Mouse (Mus musculus) lung, postnatal 0 days (tissue): ENCODE data around the gene Olfr985. TPM values are rescaled to one million over a fixed set of nuclear protein-coding genes. Genes with fewer than 3 reads are reported as not detected.

ENCODE experiments used
- ATAC-seq: fragments of 200-750 bp; cut with Nextera tagmentation; 2 replicates; pipeline ENCODE4 v1.8.0; 2017; ENCODE audit warnings: moderate library complexity
- DNase-seq: peaks from one replicate; pipeline ENCODE4 v3.0.0-alpha.2; 2016; ENCODE audit warnings: low spot score
- H3K27ac ChIP-seq: fragments of 300-500 bp; sonication (generic); 2 replicates; pipeline ENCODE4 v1.5.1; 2014; ENCODE audit warnings: antibody characterized with exemption, mild to moderate bottlenecking, low read length, mixed read lengths
- H3K27me3 ChIP-seq: fragments of 300-500 bp; sonication (generic); replicated peaks from 2 replicates; pipeline ENCODE4 v1.6.1; 2014; ENCODE audit warnings: low read length, mixed read lengths; ENCODE audit not compliant: insufficient read depth
- H3K36me3 ChIP-seq: fragments of 300-500 bp; sonication (generic); 2 replicates; pipeline ENCODE4 v1.6.1; 2014; ENCODE audit warnings: low read length, mixed read lengths; ENCODE audit not compliant: insufficient read depth
- H3K4me1 ChIP-seq: fragments of 300-500 bp; sonication (generic); 2 replicates; pipeline ENCODE4 v1.6.1; 2014; ENCODE audit warnings: antibody characterized with exemption, low read depth, low read length, mixed read lengths; ENCODE audit not compliant: insufficient read depth
- H3K4me2 ChIP-seq: fragments of 300-500 bp; sonication (generic); replicated peaks from 2 replicates; pipeline ENCODE4 v1.6.1; 2014; ENCODE audit warnings: low read depth, mild to moderate bottlenecking, low read length, moderate library complexity, mixed read lengths
- H3K4me3 ChIP-seq: fragments of 300-500 bp; sonication (generic); 2 replicates; pipeline ENCODE4 v1.5.1; 2014; ENCODE audit warnings: low read depth, low read length
- H3K9ac ChIP-seq: fragments of 300-500 bp; sonication (generic); replicated peaks from 2 replicates; pipeline ENCODE4 v1.6.1; 2014; ENCODE audit warnings: low read depth, mild to moderate bottlenecking
- H3K9me3 ChIP-seq: fragments of 300-500 bp; sonication (generic); 2 replicates; pipeline ENCODE4 v1.6.1; 2016; ENCODE audit warnings: low read length, mixed read lengths
- CTCF ChIP-seq: IDR thresholded peaks from 2 replicates; pipeline ENCODE4 v1.5.1; 2016; ENCODE audit warnings: antibody characterized with exemption, mild to moderate bottlenecking
- EP300 ChIP-seq: IDR thresholded peaks from 2 replicates; pipeline ENCODE4 v1.6.1; 2016; ENCODE audit warnings: antibody characterized with exemption, mild to moderate bottlenecking, control low read depth
- WGBS: fragments of 180-500 bp; shearing (Covaris S2); extraction: QIAGEN DNeasy Blood & Tissue Kit; methylation state at CpG from one replicate; pipeline ENCODE4 v1.1.7; 2014; 5-methylcytosine and 5-hydroxymethylcytosine counted together
- polyA plus RNA-seq: library from polyadenylated mRNA; unstranded; fragments of >200 nt; fragmentation: Nextera tagmentation; extraction: Ambion mirVana; gene quantifications from 2 replicates; pipeline ENCODE4 v1.2.1, GENCODE M21; 2015

Gene Olfr985
- not detected in 2 replicates for polyA plus RNA-seq

DNA sequence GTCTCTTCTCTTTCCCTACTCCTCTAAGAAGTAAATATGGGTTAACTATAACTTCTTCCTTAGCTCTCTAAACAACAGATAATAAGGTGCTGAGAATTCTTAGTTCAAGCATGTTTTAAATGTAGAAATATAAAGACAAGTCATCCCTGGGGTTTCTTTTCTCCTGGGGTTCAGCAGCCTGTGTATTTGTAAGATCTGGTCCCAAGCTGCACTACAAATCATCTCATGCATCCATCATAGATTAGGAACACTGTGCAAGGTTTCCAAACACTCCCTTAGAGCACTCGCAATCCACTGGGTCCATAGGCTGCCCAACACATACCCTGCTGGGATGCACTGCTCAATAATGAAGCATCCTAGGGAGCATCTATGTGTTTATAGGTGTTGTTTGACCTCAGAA, at the start of gene Olfr985:
Gene Olfr985 (minus strand): TSS at position 101 of the 400 bp plus-strand sequence.
- DNase-seq = no peak
- ATAC-seq = no peak
- TF ChIP-seq CTCF = no peak
- TF ChIP-seq EP300 = no peak
- no peaks in the 10 kb centered on the region for H3K4me1 ChIP-seq
- H3K9ac ChIP-seq = no peak within 1 kb of the TSS
- no peak within 1 kb of the TSS for H3K4me3 ChIP-seq
- H3K36me3 ChIP-seq = no peaks in the 10 kb centered on the region
- no peaks in the 10 kb centered on the region for H3K9me3 ChIP-seq
- no peaks in the 10 kb centered on the region for H3K27me3 ChIP-seq
- no peak within 1 kb of the TSS for H3K4me2 ChIP-seq
- 75% methylated on average over 1 of the region's 1 CpGs for WGBS
- H3K27ac ChIP-seq = no peak within 1 kb of the TSS

DNA sequence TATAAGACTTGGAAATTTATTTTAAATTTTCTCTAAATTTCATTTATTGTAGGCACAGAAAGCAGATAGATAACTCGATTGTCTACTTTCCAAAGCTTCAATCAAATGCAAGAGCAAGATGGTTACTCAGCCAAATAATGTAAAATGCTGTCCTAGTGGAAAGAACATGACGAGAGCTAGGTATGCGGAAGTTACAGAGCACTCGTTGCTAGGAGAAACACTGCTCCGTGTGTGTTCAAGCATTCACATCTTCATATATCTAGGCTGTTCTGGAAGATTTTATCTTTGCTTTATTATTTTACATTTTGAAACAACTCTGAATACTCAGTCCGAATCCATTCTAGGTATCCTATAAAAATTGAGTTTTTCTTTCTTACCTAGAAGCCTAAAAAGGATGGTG, 47.0 kb upstream of the Olfr985 start:
- Histone ChIP-seq H3K4me1 (no peaks in the 10 kb centered on the region), H3K27me3 (no peaks in the 10 kb centered on the region), H3K4me3 (no peak overlapping the region), H3K9me3 (no peaks in the 10 kb centered on the region), H3K27ac (no peak overlapping the region), H3K4me2 (no peak overlapping the region), H3K36me3 (no peaks in the 10 kb centered on the region), H3K9ac (no peak overlapping the region)
- WGBS = 66% methylated on average over 6 of the region's 6 CpGs
- DNase-seq (no peak), ATAC-seq (no peak)
- TF ChIP-seq CTCF = no peak
- TF ChIP-seq EP300 = no peak

DNA sequence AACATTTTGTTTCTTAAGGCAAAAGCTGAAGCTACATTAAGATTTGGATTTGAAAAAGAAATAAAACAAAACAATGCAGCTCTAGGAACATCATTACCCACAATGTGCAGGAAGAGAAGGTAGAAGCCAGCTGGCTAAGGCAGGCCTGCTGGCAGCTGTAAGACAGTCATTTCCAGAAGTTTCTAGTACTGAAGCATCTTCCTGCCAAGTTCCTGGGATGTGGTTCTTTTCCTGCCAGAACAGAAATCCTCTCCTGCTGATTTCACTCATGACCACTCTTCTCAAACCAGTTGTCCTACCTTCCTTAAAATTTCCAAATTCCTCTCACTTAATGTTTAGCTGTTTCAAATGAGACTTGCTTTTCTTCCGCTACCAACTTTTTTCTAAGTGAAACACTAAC, 36.5 kb upstream of the Olfr985 start:
- no peaks in the 10 kb centered on the region for H3K4me1 ChIP-seq
- H3K9ac ChIP-seq = no peak overlapping the region
- WGBS = 79% methylated on average over 1 of the region's 1 CpGs
- TF ChIP-seq CTCF (no peak), EP300 (no peak)
- H3K4me3 ChIP-seq = no peak overlapping the region
- no peak overlapping the region for H3K4me2 ChIP-seq
- H3K27ac ChIP-seq = no peak overlapping the region
- ATAC-seq = no peak
- no peaks in the 10 kb centered on the region for H3K27me3 ChIP-seq
- peak; percentile 10 for DNase-seq
- H3K36me3 ChIP-seq = no peaks in the 10 kb centered on the region
- no peaks in the 10 kb centered on the region for H3K9me3 ChIP-seq

DNA sequence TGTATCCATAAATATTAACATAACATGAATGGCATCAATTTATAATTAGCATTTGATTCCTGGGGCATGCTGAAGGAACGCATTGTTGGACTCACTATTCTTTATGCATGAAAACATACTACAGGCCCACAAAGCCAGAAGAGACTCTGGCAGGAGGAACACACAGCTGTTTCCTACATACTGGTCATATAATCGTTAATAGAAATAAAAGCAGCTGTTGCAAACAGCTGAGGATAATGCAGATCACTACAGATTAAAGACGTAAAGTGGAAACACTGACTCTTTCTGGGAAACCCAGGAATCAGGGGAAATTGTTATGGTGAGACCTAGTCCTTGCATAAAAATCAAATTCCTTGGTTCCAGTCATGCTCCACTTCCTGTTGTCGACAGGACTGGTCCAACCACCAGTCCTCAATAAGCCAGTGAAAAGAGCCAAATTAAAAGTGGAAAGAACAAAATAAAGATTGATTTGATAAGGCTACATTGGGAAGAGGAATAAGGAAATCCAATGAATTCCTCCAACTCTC, 25.2 kb upstream of the Olfr985 start:
- Histone ChIP-seq H3K27me3 (no peaks in the 10 kb centered on the region), H3K4me1 (no peaks in the 10 kb centered on the region), H3K4me3 (no peak overlapping the region), H3K4me2 (no peak overlapping the region), H3K36me3 (no peaks in the 10 kb centered on the region), H3K9ac (no peak overlapping the region), H3K27ac (no peak overlapping the region), H3K9me3 (no peaks in the 10 kb centered on the region)
- DNase-seq = no peak
- ATAC-seq = no peak
- 66% methylated on average over 4 of the region's 4 CpGs for WGBS
- TF ChIP-seq CTCF (no peak), EP300 (no peak)

DNA sequence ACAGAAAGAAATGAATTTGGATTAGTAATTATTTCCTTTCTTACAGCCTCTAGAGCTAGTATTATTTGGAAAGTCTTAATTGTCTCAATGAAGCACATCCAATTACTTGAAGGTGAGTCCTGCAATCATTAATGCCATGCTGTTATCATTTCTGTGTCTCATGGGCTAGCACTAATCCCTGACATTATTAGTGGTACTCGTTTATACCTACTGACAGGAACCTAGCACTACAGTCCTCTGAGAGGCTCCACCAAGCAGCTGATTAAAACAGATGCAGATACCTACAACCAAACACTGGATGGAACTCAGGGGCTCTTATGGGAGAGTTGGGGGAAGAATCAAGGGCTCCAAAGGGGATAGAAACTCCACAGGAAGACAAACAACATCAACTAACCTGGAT, 11.6 kb upstream of the Olfr985 start:
- no peak for ATAC-seq
- Histone ChIP-seq H3K36me3 (no peaks in the 10 kb centered on the region), H3K9me3 (no peaks in the 10 kb centered on the region), H3K9ac (no peak overlapping the region), H3K27me3 (no peaks in the 10 kb centered on the region), H3K27ac (no peak overlapping the region), H3K4me2 (no peak overlapping the region), H3K4me3 (no peak overlapping the region), H3K4me1 (no peaks in the 10 kb centered on the region)
- no peak for DNase-seq
- WGBS = 49% methylated on average over 1 of the region's 1 CpGs
- TF ChIP-seq CTCF (no peak), EP300 (no peak)

DNA sequence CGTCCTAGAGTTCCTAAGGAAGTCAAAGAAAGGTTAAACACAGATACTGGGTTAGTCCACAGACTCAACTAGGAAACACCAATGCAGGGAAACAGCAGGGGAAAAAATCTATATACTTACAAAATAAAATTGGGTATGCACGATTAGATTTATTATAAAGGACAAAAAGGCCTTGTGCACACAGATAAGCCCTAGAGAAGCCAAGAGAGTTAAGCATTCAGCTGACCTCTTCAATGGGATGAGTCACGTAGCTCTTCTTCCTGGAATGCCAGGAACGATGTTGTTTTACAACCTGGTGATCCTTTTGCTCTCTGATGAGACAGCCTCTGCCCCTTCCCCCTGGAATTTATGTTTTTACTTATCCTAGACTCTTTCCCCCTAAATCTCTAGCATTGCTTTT, 9.5 kb upstream of the Olfr985 start:
- Histone ChIP-seq H3K9me3 (no peaks in the 10 kb centered on the region), H3K4me3 (no peak overlapping the region), H3K9ac (no peak overlapping the region), H3K36me3 (no peaks in the 10 kb centered on the region), H3K27ac (no peak overlapping the region), H3K27me3 (no peaks in the 10 kb centered on the region), H3K4me2 (no peak overlapping the region), H3K4me1 (no peaks in the 10 kb centered on the region)
- no peak for DNase-seq
- 50% methylated on average over 4 of the region's 4 CpGs for WGBS
- TF ChIP-seq CTCF (no peak), EP300 (no peak)
- no peak for ATAC-seq
